Mouse (Mus musculus) ES-Bruce4 (cell line): ENCODE results near the gene Hoxa2.

Experiments
- CTCF ChIP-seq: IDR thresholded peaks from one replicate; pipeline ENCODE4 v1.8.1; 2011; ENCODE audit warnings: low read depth, low read length
- POLR2A ChIP-seq: IDR thresholded peaks from one replicate; pipeline ENCODE4 v1.8.1; 2011; ENCODE audit warnings: low read length; ENCODE audit not compliant: insufficient read depth

- no peak for TF ChIP-seq POLR2A
- TF ChIP-seq CTCF: no peak
Observed at GRCm38 (mm10) chr6:52159164-52159761, 5.4 kb downstream of the Hoxa2 start.
